Mouse (Mus musculus) retina, postnatal 7 days (tissue): ENCODE measurements around the gene Arf6.

Experiments
- DNase-seq: peaks from one replicate; pipeline ENCODE4 v3.0.0-alpha.2; 2012; ENCODE audit warnings: low read depth, low spot score

Arf6 gene

DNA sequence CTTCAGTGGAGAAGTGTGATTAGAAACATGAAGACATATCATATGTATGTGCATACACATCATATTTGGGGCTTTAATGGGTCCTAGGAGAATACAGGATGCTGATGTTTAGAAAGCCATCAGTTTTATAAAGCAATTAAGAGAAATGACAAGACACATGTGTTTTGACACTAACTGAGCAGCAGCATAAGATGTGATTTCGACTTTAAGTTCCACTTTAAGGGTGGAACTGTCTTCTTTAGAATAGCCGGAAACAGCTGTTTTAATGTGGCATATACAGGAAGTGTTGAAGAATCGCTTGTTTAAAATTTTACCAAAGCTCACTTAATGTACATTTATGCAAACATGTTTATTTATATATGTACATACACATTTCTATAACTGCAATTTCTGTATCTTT lies 41.4 kb downstream of the Arf6 start:
- DNase-seq = no peak

DNA sequence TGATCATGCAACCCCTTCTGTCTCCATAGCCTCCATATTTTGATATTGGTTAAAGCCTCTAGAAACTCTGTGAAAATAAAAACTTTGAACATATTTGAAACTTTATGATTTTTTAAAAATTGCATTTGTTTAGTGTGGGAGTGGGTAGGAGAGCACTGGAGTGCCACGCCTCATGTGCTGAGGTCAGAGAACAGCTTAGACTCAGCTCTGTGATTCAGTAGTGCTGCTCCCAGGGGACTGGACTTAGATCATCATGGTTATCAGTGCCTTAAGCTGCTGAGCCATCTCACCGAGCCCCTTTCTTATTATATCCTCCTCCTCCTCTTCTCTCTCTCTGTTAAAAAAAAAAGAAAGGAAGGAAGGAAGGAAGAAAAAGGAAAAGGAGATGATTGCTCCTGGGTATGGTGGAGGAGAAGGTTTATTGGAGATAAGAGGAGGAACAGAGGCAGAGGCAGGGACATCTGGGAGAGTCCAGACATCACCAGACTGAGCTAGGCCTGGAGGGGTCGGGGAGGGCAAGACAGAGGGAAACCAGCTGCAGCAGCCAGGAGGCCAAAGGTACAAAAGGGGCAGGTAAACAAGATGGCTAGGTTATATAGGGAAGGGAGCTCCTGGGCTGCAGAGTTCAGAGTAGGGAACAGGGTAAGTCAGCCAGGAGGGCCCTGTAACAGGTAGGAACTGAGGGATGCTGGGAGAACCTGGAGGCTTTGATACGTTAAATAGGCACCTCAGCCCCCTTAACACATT lies 43.0 kb downstream of the Arf6 start:
- no peak for DNase-seq

DNA sequence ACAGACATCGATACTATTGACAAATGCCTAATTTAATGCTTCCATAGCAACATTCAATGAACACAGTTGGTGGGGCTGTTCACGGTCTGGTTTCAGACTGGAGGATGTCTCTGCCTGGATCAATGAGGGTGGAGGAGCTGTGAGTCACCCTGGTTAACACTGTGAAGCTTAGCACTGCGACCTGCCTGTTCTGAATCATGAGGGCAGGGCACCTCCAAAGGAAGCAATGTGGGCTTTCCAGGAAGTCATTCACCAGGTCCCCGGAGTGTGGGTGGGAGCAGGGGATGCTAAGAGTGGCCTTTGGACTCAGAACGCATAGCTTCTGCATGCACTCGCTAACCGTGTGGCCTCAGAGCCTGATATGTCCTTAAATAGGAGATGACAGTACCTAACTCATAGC lies 44.8 kb downstream of the Arf6 start:
- no peak for DNase-seq

DNA sequence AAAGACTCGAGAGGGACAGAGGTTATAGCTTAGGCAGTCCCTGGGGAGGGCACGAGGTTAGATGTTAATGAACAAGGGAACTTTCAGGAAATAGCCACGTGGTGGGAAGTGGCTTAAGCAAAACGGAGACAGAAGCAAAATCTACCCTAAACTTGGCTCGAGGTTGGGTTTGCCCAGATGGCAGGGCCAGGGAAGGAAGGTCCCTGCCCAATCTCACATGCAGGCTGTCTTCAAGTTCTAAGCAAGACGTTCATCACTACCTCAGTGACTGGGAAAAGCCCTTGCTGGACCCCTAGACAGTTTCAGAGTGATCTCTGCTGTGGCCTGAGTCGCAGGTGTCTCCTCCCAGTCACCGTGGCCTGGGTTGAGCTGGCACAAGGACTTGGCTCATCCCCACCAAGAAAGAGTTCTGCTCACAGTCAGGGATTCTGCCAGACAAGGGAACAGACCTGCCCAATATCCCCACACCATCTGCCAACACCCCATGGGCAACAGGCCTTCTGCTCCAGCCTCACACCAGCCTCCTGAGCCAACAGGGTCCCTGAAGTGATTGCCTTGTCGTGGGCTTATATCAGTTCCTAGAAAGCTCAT lies 45.8 kb downstream of the Arf6 start:
- no peak for DNase-seq

DNA sequence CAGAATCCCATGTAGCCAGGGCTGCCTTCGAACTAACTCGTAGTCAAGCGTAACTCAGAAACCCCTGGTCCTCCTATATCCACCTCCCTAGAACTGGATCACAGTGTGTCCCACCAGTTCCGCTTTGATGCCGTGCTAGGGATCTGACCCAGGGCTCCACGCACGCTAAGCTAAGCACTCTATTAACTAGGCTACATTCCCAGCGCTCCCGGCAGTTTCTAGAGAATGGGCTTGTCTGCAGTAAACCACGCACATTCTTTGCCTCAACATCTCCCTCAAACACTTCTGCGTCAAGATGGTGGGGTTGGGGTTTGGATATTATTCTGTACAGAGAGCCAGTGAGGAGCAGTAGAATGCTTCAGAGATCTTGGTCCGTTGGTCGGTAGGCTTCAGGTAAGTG lies 46.7 kb downstream of the Arf6 start:
- no peak for DNase-seq

DNA sequence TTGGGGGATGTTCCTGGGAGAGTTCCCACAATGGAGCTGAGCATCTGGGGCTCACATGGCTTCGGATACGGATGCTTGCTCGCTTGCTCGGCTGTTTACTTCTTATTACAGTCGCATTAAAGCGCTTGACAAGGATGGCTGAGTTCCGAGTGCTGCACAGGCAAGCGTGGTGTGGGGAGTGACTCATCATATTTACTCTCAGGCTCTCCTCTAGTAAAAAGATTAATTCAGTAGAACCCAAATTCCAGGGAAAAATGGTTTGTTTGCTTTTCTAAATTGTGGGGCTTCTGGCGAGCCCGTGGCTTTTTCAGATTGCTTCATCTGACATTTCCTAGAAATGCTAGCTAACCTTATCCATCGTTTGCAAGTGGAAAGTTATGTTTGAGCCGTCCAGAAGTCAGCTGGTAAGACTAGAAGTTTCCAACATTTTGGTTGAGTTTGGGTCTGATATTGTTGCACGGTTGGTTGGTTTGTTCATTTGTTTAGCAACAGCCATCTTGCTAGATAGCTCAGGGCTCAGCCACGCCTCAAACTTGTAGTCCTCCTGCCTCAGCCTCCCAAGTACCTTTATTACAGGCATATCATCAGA lies 47.2 kb downstream of the Arf6 start:
- DNase-seq = no peak

DNA sequence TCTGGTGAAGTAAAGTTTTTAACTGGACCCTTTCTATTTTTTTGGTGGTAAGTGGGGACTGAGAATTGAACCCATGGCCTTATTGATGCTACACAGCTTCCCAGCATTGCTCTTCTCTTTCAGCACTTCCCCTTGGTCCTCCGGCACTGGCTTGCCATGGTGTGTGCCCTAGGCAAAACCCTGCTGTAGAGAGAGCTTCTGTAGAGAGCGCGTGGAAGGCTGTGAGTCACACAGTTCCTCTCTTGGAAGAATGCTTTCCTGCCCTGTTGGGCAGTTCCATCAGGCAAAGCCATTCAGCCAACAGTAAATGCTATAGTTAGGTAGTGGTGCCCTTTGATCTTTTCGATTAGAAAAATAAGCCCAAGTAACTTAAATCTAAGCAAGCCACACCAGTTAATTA lies 47.7 kb downstream of the Arf6 start:
- no peak for DNase-seq

DNA sequence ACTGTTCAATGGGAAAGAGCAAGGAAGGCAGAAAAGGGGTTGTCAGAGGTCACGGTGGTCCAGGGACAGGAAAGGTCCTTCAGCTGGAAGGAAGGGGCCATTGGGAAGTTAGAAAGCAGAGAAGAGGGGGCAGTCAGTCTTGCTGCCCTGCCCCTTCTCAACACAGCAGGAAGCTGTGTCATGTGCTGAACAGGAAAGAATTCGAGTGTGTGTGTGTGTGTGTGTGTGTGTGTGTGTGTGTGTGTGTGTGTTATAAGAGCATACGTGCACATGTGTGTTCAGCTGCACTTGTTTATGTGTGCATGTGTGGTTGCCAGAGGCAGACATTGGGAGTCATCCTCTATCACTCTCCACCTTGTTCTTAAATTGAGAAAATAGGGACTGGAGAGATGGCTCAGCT lies 48.8 kb downstream of the Arf6 start:
- DNase-seq = no peak

DNA sequence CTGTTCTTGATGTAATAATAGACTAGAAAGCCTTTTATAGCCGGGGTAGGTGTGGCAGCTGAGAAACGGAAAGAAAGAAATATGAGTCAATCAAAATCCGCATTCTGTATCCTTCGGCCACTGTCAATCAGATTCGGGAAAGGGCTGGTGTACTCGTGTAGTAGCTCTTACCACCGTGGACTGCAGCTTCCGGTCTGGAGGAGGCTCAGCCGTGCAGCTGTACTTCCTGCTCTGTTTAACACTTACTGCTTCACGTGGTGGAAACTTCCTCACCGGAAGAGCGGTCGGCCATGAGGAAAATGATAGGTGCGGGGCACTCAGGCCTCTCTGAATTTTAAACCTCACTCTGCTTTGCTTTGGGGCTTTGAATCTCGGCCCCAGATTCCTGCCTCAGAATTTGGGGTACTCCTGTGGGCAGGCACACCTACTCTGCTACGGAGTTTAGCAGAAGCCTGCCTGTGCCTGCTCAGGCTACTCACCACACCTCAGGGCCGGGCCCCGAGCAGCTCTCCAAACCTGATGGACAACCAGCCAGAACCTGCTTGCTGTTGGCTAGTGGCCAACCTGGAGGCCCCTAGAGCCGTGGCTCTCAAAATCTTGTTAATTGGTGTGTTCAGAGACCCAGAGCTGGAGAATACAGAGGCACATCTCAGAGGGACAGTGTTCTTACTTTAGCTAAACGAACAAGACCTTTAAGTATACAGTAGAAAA lies 51.0 kb downstream of the Arf6 start:
- no peak for DNase-seq
